Mouse (Mus musculus): ENCODE measurements around the gene Lrrc57. TPM values are rescaled to one million over a fixed set of nuclear protein-coding genes. Genes with fewer than 3 reads are reported as not detected.
A peak's percentile ranks its signal among the peaks of the same experiment; 100 is the strongest.

Lrrc57 gene
- polyA plus RNA-seq, 1 experiment from 2014 or later: 19.2 TPM

DNA sequence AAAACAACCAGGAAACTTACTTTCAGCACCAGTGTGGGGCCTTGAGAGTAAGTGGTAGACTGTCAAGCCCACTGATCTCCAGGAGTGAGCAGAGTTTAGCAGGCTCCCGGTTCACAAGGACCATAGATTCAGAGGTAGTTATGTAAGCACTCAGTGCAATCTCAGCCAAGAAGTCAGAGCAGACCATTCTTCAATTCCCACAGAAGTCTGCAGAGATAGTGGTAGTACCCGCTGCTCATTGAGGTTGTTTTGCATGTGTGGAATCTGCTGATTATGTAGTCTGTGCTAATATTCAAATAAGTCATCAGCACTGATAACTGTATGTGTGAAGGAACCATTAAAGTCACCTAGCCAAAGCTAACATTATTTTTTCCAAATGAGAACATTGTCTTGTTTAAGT is 21.3 kb upstream of the Lrrc57 start:
- Histone ChIP-seq H3K36me3 (ENCODE audit: insufficient read depth, low read length) (no peaks in the 10 kb centered on the region), H3K4me3 (replicated peaks; ENCODE audit: low read depth, low read length) (0 out of 2 replicates have a peak overlapping the region, but pooled peaks have one; percentile 4), H3K4me2 (ENCODE audit: low read length) (peak overlapping the region; percentile 56), H3K27ac (no peak overlapping the region), H3K4me1 (replicated peaks; ENCODE audit: insufficient read depth, low read length) (0 out of 2 replicates have a peak, but pooled peaks cover 7% of the 10 kb centered on the region), H3K27me3 (ENCODE audit: insufficient read depth, low read length) (no peaks in the 10 kb centered on the region), H3K9me3 (replicated peaks; ENCODE audit: low read length) (no peaks in the 10 kb centered on the region), H3K9ac (ENCODE audit: low read depth, low read length) (no peak overlapping the region)
- WGBS: 71% methylated on average over 2 of the region's 2 CpGs
- TF ChIP-seq CTCF (IDR thresholded peaks at IDR 0.05; ENCODE audit: low read depth): no peak
- no peak for DNase-seq (ENCODE audit: low spot score)
- no peak for ATAC-seq (replicated peaks; ENCODE audit: low FRiP score, low read depth)

DNA sequence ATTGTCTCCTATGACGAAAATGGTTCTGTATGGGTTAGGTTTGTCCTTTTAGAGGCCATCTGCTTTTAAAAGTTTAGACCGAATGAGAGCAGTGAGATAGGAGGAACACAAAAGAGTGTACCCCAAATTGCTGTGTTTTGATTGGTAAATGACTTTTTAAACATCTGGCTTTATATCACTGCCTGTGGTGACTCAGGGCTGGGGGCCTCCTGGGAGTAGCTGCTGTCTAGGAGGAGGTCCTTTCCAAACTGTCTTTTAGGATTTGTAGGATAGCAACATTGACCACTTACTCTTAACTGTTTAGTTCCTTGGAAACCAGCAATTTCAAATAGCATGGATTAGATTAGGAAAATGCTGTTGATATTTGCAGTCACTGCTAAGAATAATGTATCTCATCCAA is 20.9 kb upstream of the Lrrc57 start:
- no peak overlapping the region for H3K27ac ChIP-seq
- no peaks in the 10 kb centered on the region for H3K9me3 ChIP-seq (replicated peaks; ENCODE audit: low read length)
- H3K4me3 ChIP-seq (replicated peaks; ENCODE audit: low read depth, low read length): 0 out of 2 replicates have a peak overlapping the region, but pooled peaks have one; percentile 46
- DNase-seq (ENCODE audit: low spot score) (no peak), ATAC-seq (replicated peaks; ENCODE audit: low FRiP score, low read depth) (no peak)
- WGBS: 68% methylated on average over 2 of the region's 2 CpGs
- H3K27me3 ChIP-seq (ENCODE audit: insufficient read depth, low read length): no peaks in the 10 kb centered on the region
- no peak for TF ChIP-seq CTCF (IDR thresholded peaks at IDR 0.05; ENCODE audit: low read depth)
- no peak overlapping the region for H3K9ac ChIP-seq (ENCODE audit: low read depth, low read length)
- H3K4me2 ChIP-seq (ENCODE audit: low read length): peak overlapping the region; percentile 56
- H3K4me1 ChIP-seq (replicated peaks; ENCODE audit: insufficient read depth, low read length): 0 out of 2 replicates have a peak, but pooled peaks cover 7% of the 10 kb centered on the region
- H3K36me3 ChIP-seq (ENCODE audit: insufficient read depth, low read length): no peaks in the 10 kb centered on the region

DNA sequence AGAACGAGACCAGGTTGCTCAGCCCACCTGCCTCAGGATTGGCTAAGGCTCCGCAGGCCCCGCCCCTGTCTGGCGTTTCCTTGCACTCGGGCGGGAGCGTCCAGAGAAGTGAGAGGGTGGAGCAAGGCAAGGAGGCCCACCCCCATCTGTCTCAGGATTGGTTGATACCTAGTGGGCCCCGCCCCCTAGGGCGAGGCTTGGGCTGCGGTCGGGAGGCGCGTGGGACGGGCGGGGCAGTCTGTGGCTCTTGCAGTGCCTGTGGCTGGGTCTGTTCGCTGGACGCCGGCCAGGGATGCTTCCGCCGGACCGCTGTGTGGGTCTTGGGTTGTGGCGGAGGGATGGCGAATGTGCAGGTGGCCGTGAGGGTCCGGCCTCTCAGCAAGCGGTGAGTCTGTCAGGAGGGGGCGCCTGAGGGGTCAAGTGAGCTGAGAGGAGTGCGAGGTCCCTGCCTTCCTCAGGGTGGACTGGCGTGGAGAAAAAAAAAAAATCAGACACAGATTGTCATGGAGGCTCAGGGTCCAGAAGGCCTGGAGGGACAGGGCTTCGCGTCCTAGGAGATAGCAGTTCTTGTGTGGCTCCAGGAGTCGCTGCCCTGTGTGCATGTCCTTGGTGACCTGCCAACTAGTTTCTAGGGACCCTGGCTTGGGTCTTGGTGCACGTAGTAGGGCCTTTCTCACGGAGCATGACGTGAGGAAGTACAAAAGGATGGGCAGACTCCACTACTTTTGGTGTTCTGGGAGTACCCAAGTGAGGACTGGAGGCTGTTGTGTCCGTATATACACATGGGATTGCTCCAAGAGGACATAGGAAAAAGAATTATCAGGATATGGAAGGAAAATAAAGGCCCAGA is 19.8 kb upstream of the Lrrc57 start, which contains the start of gene Stard9:
Gene Stard9, plus strand, starts transcription at position 236 of the 850 bp plus-strand sequence.
- no peaks in the 10 kb centered on the region for H3K36me3 ChIP-seq (ENCODE audit: insufficient read depth, low read length)
- peak within 1 kb of the TSS; percentile 58 for H3K9ac ChIP-seq (ENCODE audit: low read depth, low read length)
- 2% methylated on average over 36 of the region's 36 CpGs for WGBS
- peak within 1 kb of the TSS; percentile 46 for H3K4me3 ChIP-seq (replicated peaks; ENCODE audit: low read depth, low read length)
- H3K4me1 ChIP-seq (replicated peaks; ENCODE audit: insufficient read depth, low read length): 0 out of 2 replicates have a peak, but pooled peaks cover 7% of the 10 kb centered on the region
- peak; percentile 28; the same call in 1 of the 2 replicates for TF ChIP-seq CTCF (IDR thresholded peaks at IDR 0.05; ENCODE audit: low read depth)
- H3K4me2 ChIP-seq (ENCODE audit: low read length): peak within 1 kb of the TSS; percentile 56
- no peaks in the 10 kb centered on the region for H3K27me3 ChIP-seq (ENCODE audit: insufficient read depth, low read length)
- ATAC-seq (replicated peaks; ENCODE audit: low FRiP score, low read depth) (peak; percentile 100), DNase-seq (ENCODE audit: low spot score) (peak; percentile 100)
- no peaks in the 10 kb centered on the region for H3K9me3 ChIP-seq (replicated peaks; ENCODE audit: low read length)
- H3K27ac ChIP-seq: no peak within 1 kb of the TSS

DNA sequence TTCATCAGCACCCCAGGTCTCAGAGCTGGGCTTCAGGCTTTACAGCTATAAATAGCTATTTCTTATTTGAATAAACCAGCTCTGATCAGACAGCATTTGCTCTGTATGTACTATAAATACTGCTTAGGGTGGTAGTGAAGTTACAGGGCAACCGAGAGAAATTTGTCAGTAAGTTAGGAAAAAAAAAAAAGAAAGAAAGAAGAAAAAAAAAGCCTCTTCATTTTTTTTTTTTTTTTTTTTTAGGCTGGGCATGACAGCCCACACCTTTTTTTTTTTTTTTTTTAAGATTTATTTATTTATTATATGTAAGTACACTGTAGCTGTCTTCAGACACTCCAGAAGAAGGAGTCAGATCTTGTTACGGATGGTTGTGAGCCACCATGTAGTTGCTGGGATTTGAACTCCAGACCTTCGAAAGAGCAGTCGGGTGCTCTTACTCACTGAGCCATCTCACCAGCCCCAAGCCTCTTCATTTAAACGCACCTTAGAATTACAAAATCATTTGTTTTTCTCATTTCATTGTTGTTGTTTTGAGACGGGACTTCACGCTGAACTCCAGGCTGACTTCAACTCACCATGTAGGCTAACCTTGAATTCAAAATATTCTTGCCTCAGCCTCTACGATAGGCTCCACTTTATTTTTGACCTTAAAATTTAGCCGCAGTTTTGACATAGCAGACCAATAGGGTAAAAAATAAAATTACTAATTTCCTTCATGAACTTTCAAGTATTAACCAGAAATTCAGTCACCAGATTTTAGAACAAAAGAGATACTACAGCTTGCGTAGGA is 19.0 kb upstream of the Lrrc57 start:
- Histone ChIP-seq H3K27me3 (ENCODE audit: insufficient read depth, low read length) (no peaks in the 10 kb centered on the region), H3K4me1 (replicated peaks; ENCODE audit: insufficient read depth, low read length) (0 out of 2 replicates have a peak, but pooled peaks cover 7% of the 10 kb centered on the region), H3K36me3 (ENCODE audit: insufficient read depth, low read length) (no peaks in the 10 kb centered on the region), H3K9ac (ENCODE audit: low read depth, low read length) (peak overlapping the region; percentile 10; the same call in 1 of the 2 replicates), H3K9me3 (replicated peaks; ENCODE audit: low read length) (no peaks in the 10 kb centered on the region), H3K4me2 (ENCODE audit: low read length) (peak overlapping the region; percentile 56), H3K4me3 (replicated peaks; ENCODE audit: low read depth, low read length) (peak overlapping the region; percentile 46), H3K27ac (no peak overlapping the region)
- ATAC-seq (replicated peaks; ENCODE audit: low FRiP score, low read depth): no peak
- no peak for DNase-seq (ENCODE audit: low spot score)
- WGBS: 25% methylated on average over 10 of the region's 10 CpGs
- TF ChIP-seq CTCF (IDR thresholded peaks at IDR 0.05; ENCODE audit: low read depth): no peak

DNA sequence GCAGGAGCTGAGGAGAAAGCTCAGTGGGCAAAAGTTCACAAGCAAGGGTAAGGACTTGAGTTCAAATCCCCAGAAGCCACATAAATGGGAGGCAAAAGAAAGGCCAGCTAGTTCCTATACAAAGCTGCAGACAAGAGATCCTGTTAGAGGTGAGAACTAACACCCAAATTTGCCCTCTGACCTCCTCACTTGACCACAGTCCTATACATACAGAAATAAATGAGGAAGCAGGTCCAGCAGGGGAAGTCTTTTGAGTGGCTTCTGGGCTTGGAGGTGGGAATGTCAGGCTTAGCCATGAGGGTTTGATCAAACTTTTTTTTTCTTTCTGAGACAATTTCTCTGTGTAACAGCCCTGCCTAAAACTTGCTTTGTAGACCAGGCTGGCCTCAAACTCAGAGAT is 13.6 kb upstream of the Lrrc57 start:
- ATAC-seq (replicated peaks; ENCODE audit: low FRiP score, low read depth) (no peak), DNase-seq (ENCODE audit: low spot score) (no peak)
- Histone ChIP-seq H3K4me3 (replicated peaks; ENCODE audit: low read depth, low read length) (no peak overlapping the region), H3K9ac (ENCODE audit: low read depth, low read length) (no peak overlapping the region), H3K27ac (no peak overlapping the region), H3K4me1 (replicated peaks; ENCODE audit: insufficient read depth, low read length) (no peaks in the 10 kb centered on the region), H3K9me3 (replicated peaks; ENCODE audit: low read length) (no peaks in the 10 kb centered on the region), H3K36me3 (ENCODE audit: insufficient read depth, low read length) (peaks cover 12% of the 10 kb centered on the region; the same call in 1 of the 2 replicates), H3K4me2 (ENCODE audit: low read length) (no peak overlapping the region), H3K27me3 (ENCODE audit: insufficient read depth, low read length) (no peaks in the 10 kb centered on the region)
- TF ChIP-seq CTCF (IDR thresholded peaks at IDR 0.05; ENCODE audit: low read depth): no peak

DNA sequence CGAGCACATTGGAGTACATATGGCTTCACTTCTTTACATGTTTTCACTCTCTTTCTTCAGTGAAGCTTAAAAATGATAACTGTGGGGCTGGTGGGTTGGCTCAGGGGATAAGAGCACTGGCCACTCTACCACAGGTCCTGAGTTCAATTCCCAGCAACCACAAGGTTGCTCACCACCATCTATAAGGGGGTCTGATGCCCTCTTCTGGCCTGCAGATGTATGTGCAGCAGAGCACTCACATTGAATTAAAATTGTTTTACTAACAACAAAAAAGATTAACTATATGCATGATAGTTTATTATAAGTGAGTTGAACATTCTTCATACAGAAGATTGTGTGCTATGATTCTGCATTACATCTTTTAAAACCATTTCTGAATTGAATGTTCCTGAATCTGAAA is 10.2 kb upstream of the Lrrc57 start:
- Histone ChIP-seq H3K4me2 (ENCODE audit: low read length) (no peak overlapping the region), H3K9ac (ENCODE audit: low read depth, low read length) (no peak overlapping the region), H3K27me3 (ENCODE audit: insufficient read depth, low read length) (no peaks in the 10 kb centered on the region), H3K9me3 (replicated peaks; ENCODE audit: low read length) (no peaks in the 10 kb centered on the region), H3K4me3 (replicated peaks; ENCODE audit: low read depth, low read length) (no peak overlapping the region), H3K4me1 (replicated peaks; ENCODE audit: insufficient read depth, low read length) (no peaks in the 10 kb centered on the region), H3K27ac (no peak overlapping the region), H3K36me3 (ENCODE audit: insufficient read depth, low read length) (peaks cover 17% of the 10 kb centered on the region; the same call in 1 of the 2 replicates)
- peak; percentile 44 for TF ChIP-seq CTCF (IDR thresholded peaks at IDR 0.05; ENCODE audit: low read depth)
- DNase-seq (ENCODE audit: low spot score) (no peak), ATAC-seq (replicated peaks; ENCODE audit: low FRiP score, low read depth) (no peak)
- WGBS: 100% methylated on average over 1 of the region's 1 CpGs
